Mouse (Mus musculus): ENCODE measurements around the gene Rcbtb2. TPM values are rescaled to one million over a fixed set of nuclear protein-coding genes. Genes with fewer than 3 reads are reported as not detected.

Rcbtb2 gene
- total and polyA plus RNA-seq, 3 experiments = 34.1 to 49.0 (median 36.9) TPM

GRCm38 (mm10) chr14:73116938-73117337, 5.9 kb upstream of the Rcbtb2 start (continued):
- TF ChIP-seq EP300 (IDR thresholded peaks at IDR 0.05; ENCODE audit: low read length) (peak; percentile 95), HCFC1 (IDR thresholded peaks at IDR 0.05; ENCODE audit: low read depth, low read length) (peak; percentile 43; the same call in 1 of the 2 replicates), TBP (conservative IDR thresholded peaks at IDR 0.05; ENCODE audit: low read depth, low read length) (0 out of 2 replicates have a peak, but pooled peaks have one; percentile 49), CTCF (conservative IDR thresholded peaks at IDR 0.05 in 1 of 2, IDR thresholded peaks at IDR 0.05 in 1 of 2; ENCODE audit: low read depth in 2 of 2, low read length in 2 of 2) (peak in 1 of 2 experiments; percentile 73; a peak in 2 of 4 replicates), ZMIZ1 (IDR thresholded peaks at IDR 0.05; ENCODE audit: low read depth, low read length) (no peak), NRF1 (IDR thresholded peaks at IDR 0.05; ENCODE audit: low read depth, low read length) (peak; percentile 37; the same call in 1 of the 2 replicates), RAD21 (IDR thresholded peaks at IDR 0.05; ENCODE audit: low read depth, low read length) (peak; percentile 74), JUN (IDR thresholded peaks at IDR 0.05; ENCODE audit: insufficient read depth, low read depth, low read length) (0 out of 2 replicates have a peak, but pooled peaks have one; percentile 12), MEF2A (IDR thresholded peaks at IDR 0.05; ENCODE audit: borderline replicate concordance, low read depth, low read length) (peak; percentile 89), ZC3H11A (IDR thresholded peaks at IDR 0.05; ENCODE audit: low read depth, low read length) (0 out of 2 replicates have a peak, but pooled peaks have one; percentile 37)

GRCm38 (mm10) chr14:73117411-73118392, 5.1 kb upstream of the Rcbtb2 start:
- Histone ChIP-seq H3K4me3 (replicated peaks in 1 of 3; ENCODE audit: low read depth in 2 of 3, low read length in 2 of 3, poor library complexity in 1 of 3) (no peak overlapping the region), H3K4me2 (ENCODE audit: insufficient read depth, low read depth, poor library complexity, severe bottlenecking) (peak overlapping the region; percentile 65), H3K9ac (ENCODE audit: insufficient read depth, low read depth) (peak overlapping the region; percentile 69; the same call in 1 of the 2 replicates), H3K79me2 (replicated peaks; ENCODE audit: control insufficient read depth, extremely low read depth, insufficient read depth, poor library complexity, severe bottlenecking) (no peaks in the 10 kb centered on the region), H3K27me3 (replicated peaks) (peaks cover 4% of the 10 kb centered on the region), H3K36me3 (replicated peaks in 1 of 2; ENCODE audit: control insufficient read depth in 1 of 2, insufficient read depth in 1 of 2, low read length in 1 of 2) (no peaks in the 10 kb centered on the region), H3K9me3 (replicated peaks; ENCODE audit: low read length) (peaks cover 6% of the 10 kb centered on the region), H3K4me1 (ENCODE audit: control insufficient read depth in 1 of 2, insufficient read depth in 2 of 2) (peaks cover 19 to 60% of the 10 kb centered on the region in 2 experiments), H3K27ac (ENCODE audit: insufficient read depth, low read depth) (no peak overlapping the region)
- DNase-seq (ENCODE audit: extremely low read depth) = no peak
- dilution Hi-C loops (cut with MboI; ENCODE audit: extremely low pct_ligation_motif_present, extremely low pct_unique_long_range_greater_than_20kb, low sequenced_read_pairs) (no loop called here), in situ Hi-C loops (cut with MboI; ENCODE audit: low pct_ligation_motif_present, low pct_unique_long_range_greater_than_20kb, low sequenced_read_pairs) (loop anchor here (25.0 kb wide), 1 partner anchor 320 kb away; no protein-coding TSS in a partner anchor)
- 0 out of 2 replicates have a peak, but pooled peaks have one; percentile 16 for TF ChIP-seq CHD1 (IDR thresholded peaks at IDR 0.05; ENCODE audit: low read depth, low read length)
- TF ChIP-seq ELF1 (IDR thresholded peaks at IDR 0.05; ENCODE audit: low read depth, low read length) = no peak
- no peak for TF ChIP-seq EP300 (IDR thresholded peaks at IDR 0.05; ENCODE audit: low read length)

All from CH12.LX (cell line).